Mouse (Mus musculus) adrenal gland, adult 18-20 months (tissue): ENCODE results near the gene Abcb5. TPM values are rescaled to one million over a fixed set of nuclear protein-coding genes. Genes with fewer than 3 reads are reported as not detected.

Experiments
- DNase-seq, 2 experiments: peaks; one replicate each; pipeline ENCODE4 v3.0.0; 2021 to 2022; ENCODE audit warnings: low spot score in 2 of 2
- total RNA-seq, 2 experiments: library from RNA; stranded (reverse); gene quantifications; 1 replicate in 1 of 2; 2 replicates in 1 of 2; pipeline ENCODE4 v1.2.3; 2021

Gene Abcb5
- total RNA-seq, 2 experiments from 2014 or later = not detected

DNA sequence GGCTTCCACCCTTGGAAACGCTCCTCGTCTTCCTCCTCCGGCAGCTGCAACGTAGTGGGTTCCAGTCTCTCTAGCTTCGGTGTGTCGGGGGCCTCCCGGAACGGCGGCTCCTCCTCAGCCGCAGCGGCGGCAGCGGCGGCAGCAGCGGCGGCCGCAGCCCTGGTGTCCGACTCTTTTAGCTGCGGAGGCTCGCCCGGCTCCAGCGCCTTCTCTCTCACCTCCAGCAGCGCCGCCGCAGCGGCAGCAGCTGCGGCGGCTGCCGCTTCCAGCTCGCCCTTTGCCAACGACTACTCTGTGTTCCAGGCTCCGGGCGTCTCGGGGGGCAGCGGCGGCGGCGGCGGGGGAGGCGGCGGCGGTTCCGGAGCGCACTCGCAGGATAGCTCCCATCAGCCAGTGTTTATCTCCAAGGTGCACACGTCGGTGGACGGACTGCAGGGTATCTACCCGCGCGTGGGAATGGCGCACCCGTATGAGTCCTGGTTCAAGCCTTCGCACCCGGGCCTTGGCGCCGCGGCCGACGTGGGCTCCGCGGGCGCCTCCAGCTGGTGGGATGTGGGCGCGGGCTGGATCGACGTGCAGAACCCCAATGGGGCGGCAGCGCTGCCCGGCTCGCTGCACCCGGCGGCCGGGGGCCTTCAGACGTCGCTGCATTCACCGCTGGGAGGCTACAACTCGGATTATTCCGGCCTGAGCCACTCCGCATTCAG, 117.6 kb downstream of the Abcb5 start:
- no peak for DNase-seq

DNA sequence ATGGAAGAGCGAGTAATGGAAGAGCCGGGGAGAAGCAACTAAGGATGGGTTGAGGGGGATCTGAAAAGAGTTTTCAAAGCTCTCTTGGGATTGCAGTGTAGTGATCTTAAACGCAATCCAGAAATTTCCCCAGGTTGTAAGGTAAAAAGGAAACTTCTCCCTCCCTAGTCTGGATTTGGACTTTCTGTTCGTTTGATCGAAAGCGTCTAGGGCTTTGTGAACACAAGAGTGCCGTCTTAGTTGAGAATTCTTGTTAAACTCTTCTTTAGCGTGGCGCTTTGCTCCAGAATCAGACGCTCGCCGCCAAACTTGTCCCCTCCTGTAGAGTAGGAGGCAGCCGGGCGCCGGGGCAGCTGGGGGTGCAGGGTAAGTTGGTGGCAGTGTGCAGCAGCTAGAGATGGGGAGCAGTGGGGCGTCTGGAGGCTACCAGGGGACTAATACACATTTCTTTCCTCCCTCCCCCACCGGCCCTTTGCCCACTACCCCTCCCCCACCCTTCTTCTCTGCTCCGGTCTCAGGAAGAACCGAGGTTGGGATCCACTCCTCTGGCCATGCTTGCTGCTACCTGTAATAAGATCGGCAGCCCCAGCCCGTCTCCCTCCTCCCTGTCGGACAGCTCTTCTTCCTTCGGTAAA, 118.2 kb downstream of the Abcb5 start:
- no peak for DNase-seq

DNA sequence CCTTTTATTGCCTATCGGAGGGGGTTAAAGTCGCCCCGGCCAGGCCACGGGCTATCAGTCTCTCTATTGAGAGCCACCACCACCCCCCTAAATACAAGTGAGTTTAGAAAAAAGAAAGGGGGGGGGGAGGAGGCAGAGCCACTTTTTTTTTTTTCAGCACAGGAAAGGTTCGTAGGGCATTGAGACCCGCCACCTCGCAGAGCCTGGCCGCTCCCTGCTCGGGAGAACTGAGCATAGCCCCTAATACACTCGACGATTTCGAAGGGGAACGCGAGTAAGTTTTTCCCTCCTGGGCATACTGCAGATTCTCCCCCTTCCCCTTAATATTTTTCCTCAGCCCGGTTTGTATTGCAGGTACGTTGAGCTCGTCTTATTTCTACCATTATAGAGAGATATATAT, 118.8 kb downstream of the Abcb5 start:
- no peak for DNase-seq

DNA sequence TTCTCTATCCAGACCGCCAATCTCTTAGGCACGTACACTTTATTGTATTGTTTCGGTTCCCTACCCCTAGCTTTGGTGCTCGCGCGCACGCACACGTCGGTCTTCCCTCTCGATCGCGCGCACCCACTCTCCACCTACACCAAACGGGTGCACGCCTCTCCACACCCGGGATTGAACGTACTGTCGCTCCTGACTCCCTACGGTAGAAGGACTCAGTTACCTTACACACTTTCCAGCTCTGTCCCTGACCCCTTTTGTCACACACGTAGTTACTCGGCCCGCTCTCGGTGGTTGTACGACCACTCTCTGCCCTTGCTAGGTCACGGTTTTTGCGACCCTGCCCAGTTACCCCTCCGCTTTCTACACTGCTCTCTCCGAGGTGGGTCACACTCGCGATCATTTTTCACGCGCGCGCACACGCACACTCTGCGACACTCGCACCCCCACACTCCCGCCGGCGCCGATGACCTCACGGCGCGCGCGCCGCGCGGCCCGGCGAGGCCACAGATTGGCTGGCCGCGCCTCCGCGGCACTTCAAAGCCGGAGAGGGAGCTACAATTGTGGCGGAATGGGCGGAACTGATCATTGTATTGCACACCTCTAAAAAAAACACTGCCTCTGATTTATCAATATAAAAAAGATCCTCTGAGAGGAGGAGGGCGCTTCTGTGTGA, 119.4 kb downstream of the Abcb5 start:
- DNase-seq = peak in 1 of 2 experiments; percentile 13

DNA sequence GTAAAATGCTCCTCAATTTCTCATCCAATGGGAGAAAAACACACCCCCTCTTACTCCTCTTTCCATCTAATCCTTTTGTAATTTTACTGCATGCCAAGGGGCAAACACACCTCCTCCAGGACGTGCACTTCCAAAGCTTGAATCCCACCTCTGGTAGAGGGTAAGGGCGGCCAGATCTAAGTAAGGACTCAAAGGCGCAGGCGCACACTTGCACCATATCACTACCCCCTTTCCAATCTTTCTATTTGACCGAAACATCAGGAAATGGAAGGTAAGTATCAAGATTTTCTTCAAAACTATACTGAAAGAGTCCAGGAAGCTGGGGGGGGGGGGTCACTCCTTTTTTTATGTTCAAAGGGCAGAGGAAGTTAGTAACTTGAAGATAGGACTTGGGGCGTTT, 120.0 kb downstream of the Abcb5 start, which contains the start of gene Sp8:
Sp8 (plus strand) TSS at position 109 of the 400 bp plus-strand sequence.
- no peak for DNase-seq

DNA sequence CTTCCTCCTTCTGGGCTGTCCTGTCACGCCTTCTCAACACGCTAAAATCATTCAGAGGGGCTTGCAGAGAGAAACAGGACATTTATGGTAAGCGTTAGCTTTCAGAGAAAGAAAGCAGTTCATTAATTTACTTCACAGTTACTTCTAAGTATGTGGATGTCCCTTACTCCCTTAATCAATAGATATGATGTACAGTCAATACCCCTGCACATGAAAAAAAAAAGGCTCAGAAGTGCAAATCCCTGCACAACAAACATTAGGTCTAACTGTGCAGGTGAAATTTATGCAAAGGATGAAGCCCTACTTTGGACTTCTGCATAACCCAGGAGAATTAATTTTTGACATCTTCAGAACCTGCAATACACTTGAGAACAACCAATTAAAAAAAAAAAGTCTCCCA, 120.9 kb downstream of the Abcb5 start:
- no peak for DNase-seq

DNA sequence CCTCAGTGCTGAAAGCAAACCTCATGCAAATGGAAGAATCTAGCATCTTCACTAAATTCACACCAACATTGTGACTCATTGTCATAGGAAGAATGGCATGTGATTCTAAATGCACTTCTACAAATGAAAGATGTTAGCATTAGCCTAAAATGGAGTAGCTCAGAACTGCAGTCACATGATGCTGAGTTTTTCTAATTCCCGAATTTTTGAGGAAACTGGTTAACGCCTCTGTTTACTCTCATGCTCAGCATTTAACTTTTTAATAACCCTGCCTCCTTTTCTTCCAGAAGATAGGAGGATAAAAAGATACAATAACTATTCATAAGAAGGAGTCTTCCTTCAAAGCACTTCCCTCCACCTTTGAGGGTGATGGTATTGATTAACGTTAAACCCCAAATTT, 121.4 kb downstream of the Abcb5 start:
- no peak for DNase-seq

DNA sequence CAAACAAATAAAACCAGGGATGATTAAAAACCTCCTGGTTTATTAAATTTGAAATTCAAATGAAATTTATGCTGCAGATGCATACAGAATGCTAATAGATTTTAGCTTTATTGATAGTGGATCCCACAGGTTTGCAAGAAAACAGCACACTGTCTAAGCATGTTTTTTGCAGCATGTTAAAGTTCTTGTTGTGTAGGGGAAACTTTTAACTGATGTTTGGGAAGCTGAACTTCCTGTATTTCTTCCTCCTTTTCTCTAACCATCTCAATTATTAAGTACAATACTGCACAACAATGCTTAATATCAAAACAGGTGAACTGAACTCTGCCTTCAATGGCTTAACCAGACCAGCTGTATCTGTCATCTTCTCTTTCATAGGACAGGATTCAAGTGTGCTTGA, 122.1 kb downstream of the Abcb5 start:
- no peak for DNase-seq

DNA sequence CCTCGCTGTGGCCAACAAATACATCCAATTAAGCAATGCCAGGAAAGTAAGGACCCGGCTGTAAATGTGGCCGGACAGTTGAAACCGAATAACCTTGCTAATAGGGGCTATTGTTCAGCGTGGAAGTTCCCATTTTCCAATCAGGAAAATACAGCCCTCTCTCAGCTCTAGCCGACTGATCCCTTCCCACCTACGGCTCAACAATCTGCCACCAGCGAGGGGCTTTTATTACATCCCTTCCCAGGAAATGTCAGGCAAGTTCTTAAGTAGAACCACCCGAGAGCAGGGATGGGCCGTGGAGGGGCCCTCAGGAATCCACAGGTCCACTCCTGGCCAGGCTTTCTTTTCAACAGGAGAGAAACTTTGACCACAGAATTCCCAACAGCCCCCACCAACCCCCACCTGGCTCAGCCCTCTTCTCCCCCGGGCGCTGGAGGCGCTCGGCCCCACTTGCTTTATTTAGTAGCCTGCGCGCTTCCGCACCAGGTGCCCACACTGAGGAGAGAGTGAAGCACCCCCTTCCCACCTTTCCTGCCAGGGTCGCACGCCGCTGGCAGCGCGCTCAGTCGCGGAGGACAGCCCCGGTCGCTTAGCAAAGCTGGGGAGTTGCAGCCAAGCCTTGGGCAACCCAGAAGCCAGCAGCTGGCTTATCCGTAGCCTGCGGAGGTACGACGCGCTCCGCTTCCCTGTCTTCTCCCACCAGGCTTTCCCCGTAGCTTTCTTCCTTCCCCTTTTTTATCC, 123.4 kb downstream of the Abcb5 start:
- DNase-seq = no peak

DNA sequence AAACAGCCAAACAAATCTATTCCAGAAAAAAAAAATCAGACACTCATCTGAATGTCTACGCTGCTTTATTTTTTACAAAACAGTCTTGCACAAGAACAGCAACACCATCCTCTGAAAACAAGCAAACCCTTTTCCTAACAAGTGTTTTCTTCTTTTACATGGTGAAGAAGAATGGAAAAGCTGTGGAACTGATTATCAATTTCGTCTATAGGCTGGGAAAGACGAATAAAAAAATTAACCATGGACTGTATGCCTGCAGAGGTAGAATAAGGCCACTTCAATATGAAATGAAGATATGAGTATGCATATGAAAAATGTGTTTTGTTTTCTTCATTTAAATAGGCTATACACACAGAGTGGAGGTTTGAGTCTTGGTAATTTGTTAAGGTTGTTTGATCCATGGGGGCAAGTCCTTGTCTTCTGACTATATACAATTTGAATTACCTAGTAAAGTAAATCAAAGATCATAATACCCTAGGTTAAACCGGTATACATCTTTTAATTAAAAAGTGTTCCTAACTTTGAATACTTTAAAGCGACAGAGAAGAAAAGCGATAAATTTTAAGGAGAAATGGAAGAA, 124.2 kb downstream of the Abcb5 start:
- no peak for DNase-seq

DNA sequence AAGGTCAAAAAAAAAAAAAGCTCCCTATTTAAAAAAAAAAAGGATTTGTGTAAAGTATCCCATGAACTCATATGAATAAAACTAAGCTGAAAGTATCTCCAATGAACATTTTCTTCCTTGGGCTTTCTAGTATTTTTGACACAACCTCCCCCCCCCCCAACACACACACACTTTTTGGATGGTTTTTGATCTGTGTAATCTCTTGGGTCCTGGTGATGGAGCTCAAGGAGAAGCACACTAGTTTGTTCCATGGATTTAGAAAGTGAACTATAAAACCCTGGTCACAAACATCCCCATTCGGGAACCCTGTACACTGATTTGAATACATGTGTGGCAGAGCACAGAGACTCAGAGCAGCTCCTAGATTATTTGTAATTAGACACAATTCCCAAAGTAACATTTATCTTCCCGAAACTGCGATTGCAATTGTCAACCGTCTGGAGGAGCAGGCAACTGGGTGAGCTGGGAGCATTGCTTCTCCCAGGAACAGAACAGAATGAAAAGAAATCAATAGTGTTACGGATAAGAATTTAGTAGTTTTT, 124.8 kb downstream of the Abcb5 start:
- no peak for DNase-seq

DNA sequence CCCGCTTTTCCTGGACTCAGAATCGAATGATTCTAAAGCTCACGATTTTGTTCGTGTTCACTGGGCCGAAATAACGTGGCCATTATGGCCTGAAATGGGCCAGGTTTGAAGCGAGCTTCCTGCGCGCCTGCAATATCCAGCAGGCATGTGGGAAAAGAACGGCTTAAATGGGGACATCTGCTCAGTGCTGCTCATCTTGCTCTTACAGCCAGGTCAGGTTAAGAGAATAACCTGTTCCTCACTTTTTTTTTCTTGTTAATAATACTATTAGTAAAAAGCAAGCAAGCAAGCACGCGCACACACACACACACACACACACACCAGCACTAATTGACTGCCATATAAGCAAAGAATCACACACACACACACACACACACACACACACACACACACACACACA, 125.4 kb downstream of the Abcb5 start:
- DNase-seq = no peak

DNA sequence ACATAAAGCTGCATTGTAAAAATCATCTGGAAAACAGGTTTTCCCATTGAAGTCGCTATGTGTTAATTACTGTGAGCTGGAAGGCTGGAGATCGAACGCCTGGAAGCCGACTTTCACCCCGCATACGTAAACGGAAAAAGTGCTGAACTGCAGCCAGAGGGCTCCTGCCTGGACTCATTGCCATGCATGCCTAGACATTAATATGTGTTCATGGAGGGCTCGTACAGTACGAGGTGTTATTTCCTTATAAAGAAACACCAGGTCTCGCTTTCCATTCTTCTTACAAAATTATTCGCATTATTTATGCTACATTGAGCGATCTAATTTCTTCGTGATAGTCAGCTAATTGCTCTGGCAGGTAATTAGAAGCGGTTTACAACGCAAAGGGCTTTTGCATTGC, 125.9 kb downstream of the Abcb5 start:
- DNase-seq = no peak

DNA sequence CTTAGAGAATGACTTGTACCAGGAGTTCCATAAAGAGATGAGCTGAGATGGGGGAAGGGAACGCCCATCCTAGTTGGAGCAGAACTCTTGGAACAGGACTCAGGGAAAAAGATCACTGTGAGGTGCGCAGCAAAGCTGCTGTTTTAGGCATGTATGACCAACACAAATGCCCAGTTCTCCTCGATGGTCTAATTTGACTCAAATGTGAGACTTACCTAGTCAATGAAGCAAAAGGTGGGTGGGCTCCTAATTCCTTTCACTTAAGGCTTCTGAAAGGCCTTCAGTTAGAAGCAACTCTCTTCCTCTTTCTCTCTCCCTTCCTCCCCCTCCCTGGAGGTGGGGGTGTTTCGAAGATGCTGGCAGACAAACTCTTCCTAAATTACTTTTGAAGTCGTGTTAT, 126.8 kb downstream of the Abcb5 start:
- no peak for DNase-seq

DNA sequence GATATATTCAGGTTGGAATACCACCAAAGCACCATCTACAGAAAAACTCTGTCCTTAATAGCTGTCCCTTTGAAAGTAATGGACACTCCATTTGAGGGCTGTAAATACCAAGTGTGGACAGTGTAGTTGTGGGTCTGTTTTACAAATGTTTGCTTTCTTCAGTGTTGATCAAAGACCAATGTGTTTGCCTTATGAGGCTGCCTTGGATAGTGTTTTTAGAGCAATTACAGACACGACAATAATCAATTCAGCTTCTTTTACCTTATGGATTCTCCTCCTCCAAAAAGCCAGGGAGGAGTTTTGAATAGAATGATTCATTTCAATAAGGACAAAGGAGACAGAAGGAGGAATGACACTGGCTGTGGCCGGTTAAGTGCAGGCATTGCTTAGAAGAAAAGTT, 128.0 kb downstream of the Abcb5 start:
- DNase-seq = no peak

DNA sequence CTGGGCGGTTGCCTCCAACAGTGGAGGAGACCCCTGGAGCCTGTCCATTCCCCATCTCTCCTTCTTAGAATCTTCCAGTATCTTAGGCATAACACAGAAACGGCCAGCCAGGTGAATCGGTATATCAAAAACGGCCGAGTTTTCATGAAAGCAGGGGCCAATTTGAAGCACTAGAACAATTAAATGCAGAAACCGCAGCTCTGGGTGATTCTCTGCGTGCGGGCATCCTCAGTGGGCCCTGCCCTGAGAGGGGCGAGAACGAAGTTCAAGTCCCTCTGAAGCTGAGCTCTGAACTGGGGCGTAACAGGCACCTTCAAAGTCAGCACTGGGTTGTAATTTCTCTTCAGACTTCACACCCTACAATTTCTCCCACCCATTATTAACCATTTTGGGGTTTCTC, 128.9 kb downstream of the Abcb5 start:
- DNase-seq = no peak

DNA sequence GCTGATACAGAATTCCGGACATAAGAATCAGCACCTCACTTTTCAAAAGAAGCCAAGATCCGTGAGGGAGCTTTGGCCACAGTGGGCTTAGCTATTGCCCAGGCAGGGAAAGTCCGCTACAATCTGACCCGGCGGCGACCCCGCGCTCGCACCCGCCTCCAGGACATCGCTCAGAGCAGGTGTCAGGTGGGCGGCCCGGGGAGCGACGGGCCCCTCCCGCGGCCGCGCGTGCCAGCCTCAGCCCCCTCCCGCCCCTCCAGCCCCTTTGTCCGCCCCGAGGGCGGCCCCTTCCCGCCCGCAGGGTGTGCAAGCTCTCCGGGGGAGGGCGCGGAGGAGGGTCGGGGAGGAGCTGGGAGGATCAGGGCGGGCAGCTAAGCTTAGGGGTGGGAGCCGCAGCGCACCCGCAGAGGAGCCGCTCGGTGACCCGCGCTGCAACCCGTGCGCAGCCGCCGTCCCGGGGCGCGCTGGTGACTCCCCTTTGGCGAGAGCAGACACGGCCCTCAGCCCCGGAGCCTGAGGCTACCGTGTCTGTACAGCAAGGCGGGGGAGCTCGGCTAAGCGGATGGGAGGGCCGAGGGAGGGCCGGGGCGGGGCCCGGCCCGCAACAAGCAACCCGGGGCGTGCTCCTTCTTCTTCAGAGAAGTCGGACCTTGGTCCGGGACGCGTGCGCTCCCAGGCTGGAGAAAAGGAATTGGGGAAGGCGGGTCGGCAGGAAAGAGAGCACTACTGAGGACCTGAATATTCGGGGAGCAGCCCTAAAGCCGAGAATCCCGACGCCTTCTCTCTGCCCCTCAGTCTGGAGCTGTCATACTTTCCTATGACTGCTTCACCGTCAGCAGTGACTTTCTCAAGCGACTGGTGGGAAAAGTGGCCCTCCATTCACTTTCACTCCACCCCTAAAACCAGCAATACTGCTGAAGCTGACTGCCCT, 129.5 kb downstream of the Abcb5 start:
- DNase-seq = peak; percentile 39 to 53

DNA sequence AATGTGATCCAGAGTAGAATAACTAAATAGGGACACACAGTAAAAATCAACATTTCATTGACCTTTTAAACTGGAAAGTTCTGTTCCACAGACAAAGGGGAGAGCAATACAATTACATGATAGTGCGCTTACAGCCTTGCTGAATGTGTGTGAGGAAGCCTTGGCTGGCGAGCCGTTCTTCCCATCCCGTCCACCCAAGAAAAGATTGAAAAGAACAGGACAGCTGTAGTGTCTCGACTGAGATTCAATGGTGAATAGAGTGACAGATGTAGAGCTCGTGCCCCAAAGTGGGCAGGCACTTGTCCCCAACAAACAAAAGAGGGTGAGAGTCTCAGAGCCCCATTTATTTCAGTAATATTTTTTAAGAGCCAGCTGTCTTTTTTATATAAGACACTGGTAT, 136.3 kb downstream of the Abcb5 start:
- no peak for DNase-seq
